Mouse (Mus musculus): ENCODE data around the gene Kcnma1.

DNA sequence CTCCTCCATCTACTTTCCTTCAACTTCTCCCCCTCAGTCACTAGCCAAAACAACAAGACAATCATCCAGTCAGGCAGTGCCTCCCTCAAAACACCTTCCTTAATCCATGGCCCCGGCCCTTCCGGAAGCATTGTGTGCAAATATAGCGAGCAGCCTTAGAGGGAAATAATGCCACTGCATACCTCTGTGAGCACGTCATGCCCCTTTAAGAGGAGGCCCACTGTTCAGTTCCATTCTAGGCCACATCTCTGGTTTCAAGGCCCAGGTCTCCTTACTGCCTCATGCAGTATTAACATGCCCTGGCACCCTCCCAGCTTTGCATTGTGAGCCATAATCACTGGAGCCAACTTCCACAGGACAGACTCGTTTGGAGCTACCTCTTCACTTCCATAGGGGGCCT lies 105.7 kb downstream of the Kcnma1 start:
- no peak for TF ChIP-seq POLR2A (IDR thresholded peaks at IDR 0.05; ENCODE audit: insufficient read length, low read depth)
- TF ChIP-seq USF1 (IDR thresholded peaks at IDR 0.05; ENCODE audit: low read depth): no peak
- TF ChIP-seq E2F4 (IDR thresholded peaks at IDR 0.05; ENCODE audit: insufficient read depth): no peak
- TF ChIP-seq MYOD1 (IDR thresholded peaks at IDR 0.05; ENCODE audit: control insufficient read depth in 1 of 3, insufficient read length in 2 of 3, low read depth in 2 of 3): no peak
- TF ChIP-seq MAX (IDR thresholded peaks at IDR 0.05; ENCODE audit: low read depth): no peak
- no peak for TF ChIP-seq TCF3 (IDR thresholded peaks at IDR 0.05; ENCODE audit: insufficient read length, low read depth)
- TF ChIP-seq MYOG (IDR thresholded peaks at IDR 0.05; ENCODE audit: control insufficient read depth in 1 of 3, insufficient read depth in 1 of 3, insufficient read length in 2 of 3, low read depth in 2 of 3): no peak
